Comparison of ENCODE assay signal across 8 mouse cellular contexts in genomic region chr3:52030114-52030513, GRCm38 (mm10).
DNase-seq lines count a peak whose midpoint lies in the region; ATAC-seq and TF ChIP-seq lines count a peak whose summit lies in the region.

No protein-coding gene starts in this region.

- peak; percentile 30; the same call in 1 of the 2 replicates for ATAC-seq in kidney, postnatal 0 days (replicated peaks; ENCODE audit: low FRiP score, low read depth)
- ATAC-seq in embryonic facial prominence, embryonic 13.5 days (ENCODE audit: insufficient number of reproducible peaks, insufficient read depth, low FRiP score, low TSS enrichment, low read depth), result no peak
- no peak for ATAC-seq in intestine, embryonic 15.5 days
- peak; percentile 64 for ATAC-seq in megakaryocyte progenitor cell, adult 5-6 weeks (replicated peaks; ENCODE audit: poor library complexity)

- no peaks in the 10 kb centered on the region for H3K27me3 ChIP-seq in kidney, postnatal 0 days (ENCODE audit: insufficient read depth, low read length)
- H3K27me3 ChIP-seq in embryonic facial prominence, embryonic 13.5 days, result no peaks in the 10 kb centered on the region
- no peaks in the 10 kb centered on the region for H3K27me3 ChIP-seq in intestine, embryonic 15.5 days (replicated peaks)

- DNase-seq in kidney, postnatal 0 days (ENCODE audit: low spot score), result no peak
- no peak for DNase-seq in kidney, postnatal 36 days
- DNase-seq in embryo, embryonic 10 days (ENCODE audit: low spot score), result no peak
- DNase-seq in layer of hippocampus, adult 9-11 months, result no peak
- no peak for DNase-seq in gastrocnemius, postnatal 10 days

- peak overlapping the region; percentile 41 for H3K4me2 ChIP-seq in kidney, postnatal 0 days (ENCODE audit: low read length)
- H3K4me2 ChIP-seq in embryonic facial prominence, embryonic 13.5 days, result peak overlapping the region; percentile 28
- peak overlapping the region; percentile 50 for H3K4me2 ChIP-seq in intestine, embryonic 15.5 days (replicated peaks)

- 56% methylated on average over 10 of the region's 10 CpGs for WGBS in kidney, postnatal 0 days
- 77% methylated on average over 10 of the region's 10 CpGs for WGBS in embryonic facial prominence, embryonic 13.5 days
- 40% methylated on average over 10 of the region's 10 CpGs for WGBS in intestine, embryonic 15.5 days

- no peak overlapping the region for H3K27ac ChIP-seq in kidney, postnatal 0 days
- H3K27ac ChIP-seq in embryonic facial prominence, embryonic 13.5 days, result no peak overlapping the region
- H3K27ac ChIP-seq in intestine, embryonic 15.5 days, result peak overlapping the region; percentile 14

- no peaks in the 10 kb centered on the region for H3K36me3 ChIP-seq in kidney, postnatal 0 days (ENCODE audit: insufficient read depth, low read length)
- H3K36me3 ChIP-seq in embryonic facial prominence, embryonic 13.5 days, result no peaks in the 10 kb centered on the region
- no peaks in the 10 kb centered on the region for H3K36me3 ChIP-seq in intestine, embryonic 15.5 days

- peak; percentile 35; the same call in 1 of the 2 replicates for TF ChIP-seq CTCF in kidney, postnatal 0 days (IDR thresholded peaks at IDR 0.05; ENCODE audit: low read depth)

- H3K4me3 ChIP-seq in kidney, postnatal 0 days (replicated peaks; ENCODE audit: low read depth, low read length), result no peak overlapping the region
- H3K4me3 ChIP-seq in embryonic facial prominence, embryonic 13.5 days, result no peak overlapping the region
- peak overlapping the region; percentile 15; the same call in 1 of the 2 replicates for H3K4me3 ChIP-seq in intestine, embryonic 15.5 days (replicated peaks)

- no peaks in the 10 kb centered on the region for H3K9me3 ChIP-seq in kidney, postnatal 0 days (replicated peaks; ENCODE audit: low read length)
- H3K9me3 ChIP-seq in embryonic facial prominence, embryonic 13.5 days, result no peaks in the 10 kb centered on the region
- no peaks in the 10 kb centered on the region for H3K9me3 ChIP-seq in intestine, embryonic 15.5 days

- no peak overlapping the region for H3K9ac ChIP-seq in kidney, postnatal 0 days (ENCODE audit: low read depth, low read length)
- no peak overlapping the region for H3K9ac ChIP-seq in embryonic facial prominence, embryonic 13.5 days
- H3K9ac ChIP-seq in intestine, embryonic 15.5 days, result no peak overlapping the region

- peaks cover 22% of the 10 kb centered on the region for H3K4me1 ChIP-seq in kidney, postnatal 0 days (replicated peaks; ENCODE audit: insufficient read depth, low read length)
- H3K4me1 ChIP-seq in embryonic facial prominence, embryonic 13.5 days, result peaks cover 31% of the 10 kb centered on the region
- peaks cover 30% of the 10 kb centered on the region for H3K4me1 ChIP-seq in intestine, embryonic 15.5 days (replicated peaks)

Comparison
In these comparisons a context has a peak if more than half of its experiments do, and no peak if none do; other contexts are left out.
1. ATAC-seq: peak in kidney, postnatal 0 days (single experiment) and megakaryocyte progenitor cell, adult 5-6 weeks (single experiment); none in embryonic facial prominence, embryonic 13.5 days (single experiment) and intestine, embryonic 15.5 days (single experiment).
2. Peak in every context shown above with its lines, with median percentiles within 50 percentile points of each other: H3K4me2 ChIP-seq.